Mouse (Mus musculus) hindbrain, embryonic 10.5 days (tissue): ENCODE measurements around the gene Mtfr1l. TPM values are rescaled to one million over a fixed set of nuclear protein-coding genes. Genes with fewer than 3 reads are reported as not detected.
"Not testable (repeated sequence)": the region's sequence is repeated elsewhere in the genome, so short reads cannot be mapped to it uniquely, and the experiment has no call there.

ENCODE experiments used
- DNase-seq: peaks from one replicate; pipeline ENCODE4 v3.0.0-alpha.2; 2017; ENCODE audit warnings: low spot score
- H3K27ac ChIP-seq: fragments of 300-500 bp; sonication (generic); 2 replicates; pipeline ENCODE4 v1.5.1; 2016; ENCODE audit warnings: mild to moderate bottlenecking, moderate library complexity
- H3K27me3 ChIP-seq: fragments of 300-500 bp; sonication (generic); 2 replicates; pipeline ENCODE4 v1.6.1; 2016; ENCODE audit warnings: mild to moderate bottlenecking; ENCODE audit not compliant: poor library complexity, insufficient read depth, severe bottlenecking
- H3K36me3 ChIP-seq: fragments of 300-500 bp; sonication (generic); 2 replicates; pipeline ENCODE4 v1.6.1; 2016; ENCODE audit warnings: mild to moderate bottlenecking, moderate library complexity
- H3K4me1 ChIP-seq: fragments of 300-500 bp; sonication (generic); replicated peaks from 2 replicates; pipeline ENCODE4 v1.6.1; 2016; ENCODE audit warnings: mild to moderate bottlenecking
- H3K4me3 ChIP-seq: fragments of 300-500 bp; sonication (generic); 2 replicates; pipeline ENCODE4 v1.5.1; 2016; ENCODE audit warnings: mild to moderate bottlenecking, moderate library complexity
- H3K9me3 ChIP-seq: fragments of 300-500 bp; sonication (generic); 2 replicates; pipeline ENCODE4 v1.6.1; 2016; ENCODE audit warnings: mild to moderate bottlenecking, moderate library complexity
- WGBS: fragments of 180-500 bp; shearing (Covaris S2); methylation state at CpG from one replicate; pipeline ENCODE4 v1.1.7; 2016; 5-methylcytosine and 5-hydroxymethylcytosine counted together
- polyA plus RNA-seq: library from polyadenylated mRNA; unstranded; fragments of >200 nt; fragmentation: Nextera tagmentation; extraction: Ambion mirVana; gene quantifications from 2 replicates; pipeline ENCODE4 v1.2.1, GENCODE M21; 2016

Mtfr1l gene
- polyA plus RNA-seq, 1 experiment from 2014 or later: 125 TPM

DNA sequence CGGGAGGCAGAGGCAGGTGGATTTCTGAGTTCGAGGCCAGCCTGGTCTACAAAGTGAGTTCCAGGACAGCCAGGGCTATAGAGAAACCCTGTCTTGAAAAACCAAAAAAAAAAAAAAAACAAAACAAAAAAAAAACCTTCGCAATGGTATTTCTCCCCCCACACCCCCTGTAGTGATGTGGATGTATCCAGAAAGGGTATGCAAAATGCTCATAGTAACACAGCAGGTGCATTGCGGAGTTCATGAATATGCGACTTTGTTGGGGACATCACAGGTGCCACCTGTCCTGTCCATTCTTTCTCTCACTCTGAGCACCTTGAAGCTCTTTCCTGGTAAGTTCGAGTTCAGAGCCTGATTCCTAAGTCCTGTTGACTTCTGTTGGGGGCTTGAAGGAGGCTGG is 41.0 kb downstream of the Mtfr1l start:
- not testable (repeated sequence) for H3K4me3 ChIP-seq, H3K27ac ChIP-seq, H3K36me3 ChIP-seq, DNase-seq, H3K9me3 ChIP-seq
- peaks cover 29% of the 10 kb centered on the region for H3K27me3 ChIP-seq
- H3K4me1 ChIP-seq: peaks cover 39% of the 10 kb centered on the region
- 90% methylated on average over 6 of the region's 6 CpGs for WGBS

DNA sequence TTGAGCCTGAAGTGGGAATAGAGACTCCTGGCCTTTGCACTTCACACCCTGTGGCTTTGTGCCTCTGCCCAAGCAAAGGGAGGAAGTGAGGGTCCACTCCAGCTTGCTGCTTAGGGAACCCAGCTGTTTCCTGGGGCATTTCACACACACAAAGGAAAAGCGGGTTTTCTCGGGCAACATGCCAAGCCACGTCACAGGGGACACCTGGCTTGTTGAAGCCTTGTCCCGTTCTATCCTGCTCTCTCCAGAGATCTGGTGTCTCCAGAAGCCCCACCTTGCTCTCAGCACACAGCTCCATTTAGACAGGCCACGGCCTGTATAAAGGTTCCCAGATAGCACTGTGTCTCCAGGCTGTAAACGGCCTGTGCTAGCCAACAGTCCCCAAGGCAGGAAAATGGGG is 43.5 kb downstream of the Mtfr1l start:
- H3K4me3 ChIP-seq: no peak overlapping the region
- DNase-seq: no peak
- H3K36me3 ChIP-seq: no peaks in the 10 kb centered on the region
- no peaks in the 10 kb centered on the region for H3K9me3 ChIP-seq
- H3K27ac ChIP-seq: 0 out of 2 replicates have a peak overlapping the region, but pooled peaks have one; percentile 40
- peaks cover 29% of the 10 kb centered on the region for H3K4me1 ChIP-seq
- H3K27me3 ChIP-seq: peaks cover 12% of the 10 kb centered on the region; the same call in 1 of the 2 replicates
- WGBS: 86% methylated on average over 6 of the region's 6 CpGs

DNA sequence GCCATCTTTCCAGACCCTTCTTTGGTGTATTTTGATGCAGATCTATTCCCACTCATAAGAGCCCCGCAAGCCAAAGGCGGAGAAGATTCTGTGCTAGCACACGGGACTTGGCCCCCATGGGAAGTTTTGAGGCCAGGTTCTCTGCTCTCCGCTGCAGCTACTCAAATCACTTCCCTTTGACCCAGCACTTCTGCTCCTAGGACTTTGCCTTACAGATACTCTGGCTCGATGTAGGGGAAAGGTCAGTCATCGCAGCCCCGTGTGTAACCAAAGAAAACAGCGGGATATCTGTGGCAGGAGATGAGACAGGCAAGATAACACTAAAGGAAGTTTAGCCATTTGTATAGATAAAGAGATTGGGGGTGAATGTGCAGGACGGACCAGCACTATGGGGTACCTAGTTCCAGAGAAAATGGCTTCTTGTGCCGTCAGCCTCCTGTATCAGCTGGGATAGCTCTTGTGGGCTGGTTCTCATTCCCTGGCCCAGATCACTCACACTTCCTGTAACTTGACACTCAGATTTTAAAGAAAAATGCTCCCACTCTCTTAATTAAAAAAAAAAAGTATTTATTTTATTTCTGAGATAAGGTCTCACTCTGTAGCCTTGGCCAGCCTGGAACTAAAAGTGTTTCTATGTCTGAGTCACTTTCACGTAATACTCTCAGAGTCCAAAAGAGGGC is 45.1 kb downstream of the Mtfr1l start:
- H3K27me3 ChIP-seq: 0 out of 2 replicates have a peak, but pooled peaks cover 2% of the 10 kb centered on the region
- H3K4me1 ChIP-seq: peaks cover 15% of the 10 kb centered on the region
- WGBS: 90% methylated on average over 11 of the region's 11 CpGs
- no peak overlapping the region for H3K4me3 ChIP-seq
- H3K9me3 ChIP-seq: no peaks in the 10 kb centered on the region
- H3K27ac ChIP-seq: no peak overlapping the region
- no peaks in the 10 kb centered on the region for H3K36me3 ChIP-seq
- no peak for DNase-seq

DNA sequence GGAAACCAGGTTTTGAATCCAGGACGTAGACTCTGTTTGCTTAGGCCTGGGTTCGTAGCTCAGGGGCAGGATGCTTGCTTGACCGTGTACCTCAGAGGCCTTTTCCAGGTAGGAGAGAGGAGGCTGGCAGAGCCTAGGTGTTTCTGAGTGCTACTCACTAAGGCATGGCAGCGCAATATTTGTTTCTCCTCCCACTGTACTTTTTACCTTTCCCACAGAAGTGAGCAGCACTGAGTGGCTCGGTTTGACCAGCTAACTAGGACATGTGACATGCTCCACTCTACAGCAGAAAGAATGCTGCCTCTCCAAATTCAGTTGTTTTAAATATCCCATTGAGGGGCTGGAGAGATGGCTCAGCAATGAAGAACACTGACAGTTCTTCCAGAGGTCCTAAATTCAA is 47.0 kb downstream of the Mtfr1l start:
- H3K4me1 ChIP-seq: peaks cover 12% of the 10 kb centered on the region; the same call in 1 of the 2 replicates
- H3K9me3 ChIP-seq: no peaks in the 10 kb centered on the region
- H3K4me3 ChIP-seq: no peak overlapping the region
- no peak for DNase-seq
- no peak overlapping the region for H3K27ac ChIP-seq
- WGBS: 90% methylated on average over 5 of the region's 5 CpGs
- H3K27me3 ChIP-seq: 0 out of 2 replicates have a peak, but pooled peaks cover 5% of the 10 kb centered on the region
- H3K36me3 ChIP-seq: no peaks in the 10 kb centered on the region

DNA sequence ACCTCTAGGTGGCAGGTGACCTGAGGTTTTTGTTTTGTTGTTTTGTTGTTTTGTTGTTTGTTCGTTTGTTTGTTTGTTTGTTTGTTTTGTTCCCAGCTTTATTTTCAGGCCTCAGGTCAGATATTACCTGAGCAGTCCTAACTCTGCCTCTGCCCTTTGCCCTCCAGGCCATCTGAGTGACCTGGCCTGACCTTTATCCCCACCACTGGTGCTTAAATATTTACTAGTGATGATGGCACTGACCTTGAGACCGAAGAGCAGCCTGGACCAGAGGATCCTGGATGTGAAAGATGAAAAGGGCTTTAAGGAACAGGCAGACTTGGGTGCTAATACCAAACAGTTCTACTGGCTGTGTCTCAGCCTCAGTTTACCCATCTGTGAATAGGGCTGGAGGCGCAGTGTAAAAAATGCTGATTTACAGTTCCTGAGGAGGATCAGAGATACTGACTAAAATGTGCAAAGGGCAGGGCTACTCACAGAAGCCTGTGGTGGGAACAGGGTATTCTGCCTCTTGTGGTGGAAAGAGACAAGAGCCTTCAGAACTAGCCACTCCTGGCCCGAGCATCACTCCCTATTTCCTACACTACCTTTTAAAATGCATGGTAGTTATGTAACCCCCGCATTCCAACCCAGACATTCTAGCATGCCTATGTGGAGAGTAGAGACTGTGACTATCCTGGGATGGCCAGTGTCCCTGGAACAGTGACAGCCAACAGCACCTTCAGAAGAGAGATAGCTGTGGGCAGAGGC is 49.9 kb downstream of the Mtfr1l start:
- no peak overlapping the region for H3K4me3 ChIP-seq
- DNase-seq: no peak
- WGBS: 87% methylated on average over 5 of the region's 5 CpGs
- no peak overlapping the region for H3K27ac ChIP-seq
- H3K36me3 ChIP-seq: no peaks in the 10 kb centered on the region
- H3K4me1 ChIP-seq: 0 out of 2 replicates have a peak, but pooled peaks cover 5% of the 10 kb centered on the region
- peaks cover 11% of the 10 kb centered on the region; the same call in 1 of the 2 replicates for H3K27me3 ChIP-seq
- no peaks in the 10 kb centered on the region for H3K9me3 ChIP-seq

DNA sequence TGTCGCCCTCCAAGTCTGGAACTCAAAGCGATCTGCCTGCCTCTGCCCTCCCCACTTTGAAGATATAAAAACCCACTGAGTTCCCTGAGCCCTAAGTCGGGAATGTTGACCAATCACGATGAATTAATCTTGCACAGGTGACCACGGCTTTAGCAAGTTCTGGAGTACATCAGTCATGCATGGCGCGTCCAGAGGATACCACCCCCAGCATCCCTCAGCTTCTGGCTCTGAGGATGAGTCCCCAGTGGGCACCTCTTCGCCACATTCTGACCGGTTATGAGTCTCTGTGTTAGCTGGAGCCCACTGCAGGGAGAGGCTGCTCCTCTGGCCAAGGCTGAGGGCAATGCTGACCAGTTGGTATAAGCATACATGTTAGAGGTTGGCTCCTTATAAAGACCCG is 51.0 kb downstream of the Mtfr1l start:
- Histone ChIP-seq H3K36me3 (no peaks in the 10 kb centered on the region), H3K9me3 (no peaks in the 10 kb centered on the region), H3K4me1 (0 out of 2 replicates have a peak, but pooled peaks cover 5% of the 10 kb centered on the region), H3K27ac (no peak overlapping the region), H3K4me3 (no peak overlapping the region), H3K27me3 (peaks cover 11% of the 10 kb centered on the region; the same call in 1 of the 2 replicates)
- WGBS: 85% methylated on average over 10 of the region's 10 CpGs
- no peak for DNase-seq

DNA sequence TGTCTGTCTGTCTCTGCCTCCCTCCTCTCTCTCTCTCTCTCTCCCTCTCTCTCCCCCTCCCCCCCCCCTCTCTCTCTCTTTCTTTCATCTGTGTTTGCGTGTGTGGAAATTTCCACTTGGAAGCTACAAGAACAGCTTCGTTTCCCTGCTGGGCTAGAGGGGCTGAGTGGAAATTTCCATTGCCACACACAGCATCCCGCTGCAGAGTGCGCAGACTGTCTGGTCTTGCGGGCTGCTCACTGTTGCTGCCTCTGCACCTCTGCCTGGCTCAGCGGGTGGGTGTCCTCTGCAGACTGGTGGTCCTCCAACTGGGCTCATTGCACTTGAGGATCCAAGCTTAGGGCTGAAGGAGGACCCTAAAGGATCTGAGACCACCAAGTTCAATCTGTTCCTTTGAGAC is 51.5 kb downstream of the Mtfr1l start:
- no peak overlapping the region for H3K27ac ChIP-seq
- no peak overlapping the region for H3K4me3 ChIP-seq
- no peaks in the 10 kb centered on the region for H3K36me3 ChIP-seq
- DNase-seq: no peak
- H3K4me1 ChIP-seq: 0 out of 2 replicates have a peak, but pooled peaks cover 5% of the 10 kb centered on the region
- 53% methylated on average over 6 of the region's 6 CpGs for WGBS
- H3K27me3 ChIP-seq: peaks cover 11% of the 10 kb centered on the region; the same call in 1 of the 2 replicates
- no peaks in the 10 kb centered on the region for H3K9me3 ChIP-seq

DNA sequence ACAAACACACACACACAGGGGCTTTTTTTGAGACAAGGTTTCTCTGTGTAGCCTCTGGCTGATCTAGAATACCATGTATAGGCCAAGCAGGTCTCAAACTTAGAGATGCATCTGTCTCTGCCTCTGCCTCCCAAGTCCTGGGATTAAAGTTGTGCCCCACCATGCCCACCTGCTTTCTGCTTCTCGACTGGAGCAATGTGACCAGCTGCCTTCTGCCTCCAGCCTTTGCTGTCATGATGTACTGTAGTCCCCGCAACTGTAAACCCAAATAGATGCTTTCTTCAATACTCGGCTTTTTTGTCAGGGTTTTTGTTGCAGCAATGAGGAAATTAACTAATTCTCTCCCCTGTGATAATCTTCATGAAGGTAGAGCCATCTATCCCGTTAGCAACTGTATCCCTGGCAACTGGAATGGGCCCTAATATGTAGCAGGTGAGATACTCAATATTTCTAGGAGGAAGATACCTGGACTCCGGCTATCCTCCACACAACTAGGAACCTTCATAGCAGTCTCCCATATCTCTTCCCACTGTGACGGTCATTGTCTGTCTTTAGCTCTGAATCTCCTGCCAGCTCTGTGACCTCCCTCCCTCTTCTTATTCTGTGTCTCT is 52.0 kb downstream of the Mtfr1l start:
- H3K36me3 ChIP-seq: no peaks in the 10 kb centered on the region
- H3K27ac ChIP-seq: no peak overlapping the region
- WGBS: 74% methylated on average over 6 of the region's 6 CpGs
- H3K4me3 ChIP-seq: no peak overlapping the region
- H3K27me3 ChIP-seq: peaks cover 11% of the 10 kb centered on the region; the same call in 1 of the 2 replicates
- H3K4me1 ChIP-seq: 0 out of 2 replicates have a peak, but pooled peaks cover 5% of the 10 kb centered on the region
- no peaks in the 10 kb centered on the region for H3K9me3 ChIP-seq
- DNase-seq: no peak

DNA sequence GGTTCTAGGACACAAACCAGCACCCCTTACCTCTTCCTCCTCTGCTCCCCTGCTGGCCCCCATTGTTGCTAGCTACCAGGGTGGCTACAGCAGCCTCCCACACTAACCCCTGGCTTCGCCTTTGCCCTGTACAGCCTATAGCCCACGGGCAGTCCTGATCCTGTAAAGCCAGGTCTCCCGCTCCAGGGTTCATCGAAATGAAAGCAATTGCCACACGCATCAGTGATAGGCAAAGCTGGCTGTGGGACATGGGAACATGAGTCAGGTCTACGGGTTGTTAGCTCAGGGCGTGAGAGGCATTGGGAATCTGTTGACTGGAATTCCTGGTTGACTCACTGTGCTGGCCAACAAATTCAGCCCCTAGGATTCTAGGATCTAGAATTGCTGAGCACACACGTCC is 52.7 kb downstream of the Mtfr1l start:
- DNase-seq: no peak
- no peak overlapping the region for H3K27ac ChIP-seq
- peaks cover under 1% of the 10 kb centered on the region; the same call in 1 of the 2 replicates for H3K36me3 ChIP-seq
- H3K9me3 ChIP-seq: no peaks in the 10 kb centered on the region
- WGBS: 80% methylated on average over 8 of the region's 8 CpGs
- H3K4me1 ChIP-seq: 0 out of 2 replicates have a peak, but pooled peaks cover 5% of the 10 kb centered on the region
- no peak overlapping the region for H3K4me3 ChIP-seq
- peaks cover 11% of the 10 kb centered on the region; the same call in 1 of the 2 replicates for H3K27me3 ChIP-seq

DNA sequence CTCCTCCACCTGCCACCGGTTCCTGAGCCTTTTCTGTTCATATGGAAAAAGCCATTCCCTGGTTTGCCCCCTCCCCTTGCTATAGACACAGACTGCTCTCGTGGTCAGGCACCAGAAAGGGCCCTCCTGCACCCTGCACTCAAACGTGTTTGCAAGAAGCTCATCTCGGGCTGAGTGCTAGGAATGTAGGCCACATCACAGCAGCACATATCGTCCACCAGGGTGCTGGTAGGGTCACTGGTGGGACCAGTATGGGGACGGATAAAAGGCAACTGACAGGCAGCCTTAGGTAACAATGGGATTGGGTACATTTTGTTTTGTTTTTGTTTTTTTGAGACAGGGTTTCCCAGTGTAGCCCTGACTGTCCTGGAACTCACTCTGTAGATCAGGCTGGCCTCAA is 53.9 kb downstream of the Mtfr1l start:
- Histone ChIP-seq H3K4me3 (no peak overlapping the region), H3K4me1 (0 out of 2 replicates have a peak, but pooled peaks cover 5% of the 10 kb centered on the region), H3K27me3 (peaks cover 11% of the 10 kb centered on the region; the same call in 1 of the 2 replicates), H3K9me3 (no peaks in the 10 kb centered on the region), H3K27ac (no peak overlapping the region), H3K36me3 (peaks cover 12% of the 10 kb centered on the region)
- 61% methylated on average over 6 of the region's 6 CpGs for WGBS
- DNase-seq: no peak

DNA sequence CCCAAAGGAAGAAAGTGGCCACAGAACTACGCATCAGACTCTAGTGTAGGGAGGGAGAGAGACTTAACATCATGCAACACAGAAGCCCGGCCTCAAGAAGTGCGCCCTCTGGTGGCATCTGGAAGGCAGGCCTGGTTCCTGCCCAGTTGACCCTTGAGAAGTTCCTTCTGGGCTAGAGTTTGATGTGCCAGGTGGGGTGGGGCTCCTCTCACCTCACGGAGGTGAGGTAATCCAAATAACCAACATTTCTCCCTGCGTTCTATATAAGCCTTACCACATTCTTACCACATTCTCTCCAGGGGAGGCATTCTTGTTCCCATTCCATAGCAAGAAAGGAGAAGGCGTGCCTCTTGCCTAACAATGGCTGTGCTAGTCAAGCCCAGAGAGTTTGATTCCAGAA is 54.3 kb downstream of the Mtfr1l start:
- Histone ChIP-seq H3K27me3 (peaks cover 11% of the 10 kb centered on the region; the same call in 1 of the 2 replicates), H3K9me3 (no peaks in the 10 kb centered on the region), H3K4me3 (no peak overlapping the region), H3K36me3 (peaks cover 17% of the 10 kb centered on the region), H3K4me1 (0 out of 2 replicates have a peak, but pooled peaks cover 5% of the 10 kb centered on the region), H3K27ac (no peak overlapping the region)
- 25% methylated on average over 6 of the region's 6 CpGs for WGBS
- DNase-seq: peak; percentile 72

DNA sequence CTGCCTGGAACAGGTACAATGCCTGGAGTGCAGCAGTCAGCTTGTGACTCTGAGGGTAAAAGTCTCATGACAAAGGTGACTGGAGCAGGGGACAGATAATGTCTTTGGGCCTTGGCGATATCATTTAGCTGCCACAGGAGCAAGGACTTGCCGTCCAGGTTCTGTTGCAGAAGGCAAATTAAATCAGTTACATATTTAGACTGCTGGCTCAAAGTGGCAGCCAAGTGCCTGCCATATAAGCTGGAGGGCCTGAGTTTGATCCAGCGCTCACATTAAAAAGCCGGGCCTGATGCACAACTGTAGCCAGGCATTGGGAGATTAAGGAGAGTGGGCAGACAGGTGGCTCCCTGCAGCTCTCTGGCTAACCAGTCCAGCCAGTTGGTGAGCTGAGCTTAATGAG is 55.3 kb downstream of the Mtfr1l start:
- no peaks in the 10 kb centered on the region for H3K9me3 ChIP-seq
- H3K4me3 ChIP-seq: no peak overlapping the region
- no peak overlapping the region for H3K27ac ChIP-seq
- H3K36me3 ChIP-seq: peaks cover 27% of the 10 kb centered on the region
- 87% methylated on average over 4 of the region's 4 CpGs for WGBS
- H3K27me3 ChIP-seq: peaks cover 11% of the 10 kb centered on the region; the same call in 1 of the 2 replicates
- H3K4me1 ChIP-seq: 0 out of 2 replicates have a peak, but pooled peaks cover 5% of the 10 kb centered on the region
- DNase-seq: no peak
